Mouse (Mus musculus): ENCODE results near the gene P4hb.

- TF ChIP-seq POU5F1 (IDR thresholded peaks at IDR 0.05; ENCODE audit: borderline replicate concordance, low read length) (no peak), CTCF (conservative IDR thresholded peaks at IDR 0.05; ENCODE audit: low read length) (no peak)
These were observed 45.8 kb upstream of the P4hb start for GRCm38 (mm10) chr11:120618619-120619535.

Measured in E14TG2a.4 (cell line).